Mouse (Mus musculus): ENCODE data around the gene Cd4. TPM values are rescaled to one million over a fixed set of nuclear protein-coding genes. Genes with fewer than 3 reads are reported as not detected.

The Cd4 gene
- total and polyA plus RNA-seq, 2 experiments: 0.46 to 0.83 TPM

DNA sequence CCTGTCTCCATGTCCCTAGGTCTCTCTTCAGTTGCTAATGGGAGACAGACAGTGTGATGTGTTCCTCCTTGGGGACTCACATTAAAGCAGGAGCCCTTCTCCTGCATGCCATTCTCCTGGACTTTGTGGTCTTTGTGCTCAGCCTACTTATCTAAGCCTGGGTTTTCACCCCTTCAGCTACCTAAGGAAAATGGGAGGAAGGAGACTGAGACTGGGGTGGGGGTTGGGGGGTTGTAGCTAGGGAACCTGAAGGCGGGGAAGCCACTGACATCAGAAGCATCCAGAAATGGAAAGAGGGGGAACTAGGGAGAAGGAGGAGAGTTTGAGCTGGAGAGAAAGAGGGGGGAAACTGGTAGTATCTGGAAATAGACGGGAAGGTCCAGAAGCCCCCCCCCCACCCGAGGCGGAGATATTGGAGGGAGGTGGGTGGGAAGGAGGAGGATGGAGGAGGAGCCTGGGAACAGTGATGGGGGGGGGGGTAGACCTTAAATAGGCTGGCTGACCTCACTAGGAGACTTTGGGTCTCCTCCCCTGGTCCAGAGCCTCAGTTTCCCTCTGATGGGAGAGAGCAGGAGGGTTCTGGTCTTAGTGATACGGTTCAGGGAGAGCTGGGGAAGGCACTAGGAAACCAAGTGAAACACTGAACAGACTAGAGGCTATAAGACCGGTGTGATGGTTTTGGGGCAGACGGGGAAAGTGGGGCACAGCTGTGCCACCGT is 25.5 kb downstream of the Cd4 start:
- Histone ChIP-seq H3K79me2 (ENCODE audit: control insufficient read depth, insufficient read depth, low read length) (no peaks in the 10 kb centered on the region), H3K27me3 (ENCODE audit: control insufficient read depth, insufficient read depth, low read length) (peaks cover 3% of the 10 kb centered on the region; the same call in 1 of the 2 replicates)
- 23% methylated on average over 8 of the region's 8 CpGs for WGBS

GRCm38 (mm10) chr6:124861802-124862201 is 26.2 kb downstream of the Cd4 start:
- H3K27me3 ChIP-seq (ENCODE audit: control insufficient read depth, insufficient read depth, low read length): peaks cover 7% of the 10 kb centered on the region; the same call in 1 of the 2 replicates

More for the DNA sequence above, 25.5 kb downstream of the Cd4 start:
- H3K4me3 ChIP-seq (ENCODE audit: insufficient read depth, low read depth, low read length): no peak overlapping the region
- DNase-seq (ENCODE audit: extremely low read depth, low read depth, low spot score): no peak
- H3K4me1 ChIP-seq (ENCODE audit: control insufficient read depth, insufficient read depth, low read length): peaks cover 1% of the 10 kb centered on the region; the same call in 1 of the 2 replicates
- H3K27ac ChIP-seq (replicated peaks; ENCODE audit: insufficient read depth, low read depth, low read length): no peak overlapping the region
- TF ChIP-seq CTCF (IDR thresholded peaks at IDR 0.05; ENCODE audit: low read depth, low read length) (no peak), POLR2A (IDR thresholded peaks at IDR 0.05; ENCODE audit: extremely low read depth, insufficient read depth, low read length) (no peak)
- no peaks in the 10 kb centered on the region for H3K36me3 ChIP-seq (ENCODE audit: control insufficient read depth, insufficient read depth, low read length)
- no peak overlapping the region for H3K9ac ChIP-seq (ENCODE audit: low read depth, low read length)

DNA sequence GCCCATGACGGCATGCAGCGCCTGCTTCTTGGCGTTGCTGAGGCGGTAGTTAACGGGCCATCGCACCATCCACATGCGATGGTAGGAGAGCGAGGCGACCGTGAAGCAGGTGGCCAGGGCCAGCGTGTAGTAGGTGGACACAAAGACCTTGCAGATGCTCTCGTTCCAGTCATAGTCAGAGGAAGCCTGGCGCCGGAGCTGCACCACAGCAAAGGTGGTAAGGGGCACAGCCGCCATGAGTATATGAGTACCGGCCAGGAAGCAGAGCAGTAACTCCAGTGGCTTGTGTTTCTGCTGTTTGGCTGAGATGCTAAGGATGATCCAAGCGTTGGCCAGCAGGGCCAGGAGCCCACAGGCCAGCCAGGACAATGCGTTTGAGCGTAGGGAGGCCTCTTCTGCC is 26.8 kb downstream of the Cd4 start:
- no peak overlapping the region for H3K4me3 ChIP-seq (ENCODE audit: insufficient read depth, low read depth, low read length)

More at GRCm38 (mm10) chr6:124861802-124862201, 26.2 kb downstream of the Cd4 start:
- 42% methylated on average over 3 of the region's 3 CpGs for WGBS
- no peak for TF ChIP-seq CTCF (IDR thresholded peaks at IDR 0.05; ENCODE audit: low read depth, low read length)
- no peak for TF ChIP-seq POLR2A (IDR thresholded peaks at IDR 0.05; ENCODE audit: extremely low read depth, insufficient read depth, low read length)
- DNase-seq (ENCODE audit: extremely low read depth, low read depth, low spot score): no peak
- Histone ChIP-seq H3K36me3 (ENCODE audit: control insufficient read depth, insufficient read depth, low read length) (no peaks in the 10 kb centered on the region), H3K9ac (ENCODE audit: low read depth, low read length) (no peak overlapping the region), H3K79me2 (ENCODE audit: control insufficient read depth, insufficient read depth, low read length) (no peaks in the 10 kb centered on the region), H3K27ac (replicated peaks; ENCODE audit: insufficient read depth, low read depth, low read length) (no peak overlapping the region), H3K4me3 (ENCODE audit: insufficient read depth, low read depth, low read length) (no peak overlapping the region), H3K4me1 (ENCODE audit: control insufficient read depth, insufficient read depth, low read length) (peaks cover 1% of the 10 kb centered on the region; the same call in 1 of the 2 replicates)

DNA sequence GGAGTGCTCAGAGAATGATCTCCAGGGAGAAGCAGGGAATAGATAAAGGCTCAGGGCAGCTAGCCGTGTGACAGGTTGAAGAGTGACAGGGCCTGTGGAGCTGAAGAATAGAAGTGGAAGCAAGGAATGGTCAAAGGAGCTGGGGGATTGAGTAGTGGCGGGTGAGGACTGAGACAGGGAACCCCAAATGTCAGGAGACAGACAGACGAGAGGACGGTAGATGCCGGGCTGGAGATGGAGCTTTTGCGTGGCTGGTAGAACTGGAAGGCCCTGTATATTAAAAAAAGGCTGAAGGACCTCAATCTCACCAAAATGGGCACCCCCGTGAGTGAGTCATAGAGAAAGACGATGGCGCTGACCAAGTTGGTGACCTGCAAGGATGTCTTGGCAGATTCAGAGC is 27.5 kb downstream of the Cd4 start:
- Histone ChIP-seq H3K4me3 (ENCODE audit: insufficient read depth, low read depth, low read length) (no peak overlapping the region), H3K36me3 (ENCODE audit: control insufficient read depth, insufficient read depth, low read length) (no peaks in the 10 kb centered on the region), H3K27ac (replicated peaks; ENCODE audit: insufficient read depth, low read depth, low read length) (no peak overlapping the region), H3K79me2 (ENCODE audit: control insufficient read depth, insufficient read depth, low read length) (no peaks in the 10 kb centered on the region), H3K27me3 (ENCODE audit: control insufficient read depth, insufficient read depth, low read length) (peaks cover 7% of the 10 kb centered on the region; the same call in 1 of the 2 replicates), H3K4me1 (ENCODE audit: control insufficient read depth, insufficient read depth, low read length) (peaks cover 1% of the 10 kb centered on the region; the same call in 1 of the 2 replicates), H3K9ac (ENCODE audit: low read depth, low read length) (no peak overlapping the region)
- no peak for TF ChIP-seq CTCF (IDR thresholded peaks at IDR 0.05; ENCODE audit: low read depth, low read length)
- TF ChIP-seq POLR2A (IDR thresholded peaks at IDR 0.05; ENCODE audit: extremely low read depth, insufficient read depth, low read length): no peak
- WGBS: 92% methylated on average over 9 of the region's 9 CpGs
- no peak for DNase-seq (ENCODE audit: extremely low read depth, low read depth, low spot score)

More for the DNA sequence above, 26.8 kb downstream of the Cd4 start:
- H3K36me3 ChIP-seq (ENCODE audit: control insufficient read depth, insufficient read depth, low read length): no peaks in the 10 kb centered on the region
- H3K4me1 ChIP-seq (ENCODE audit: control insufficient read depth, insufficient read depth, low read length): peaks cover 1% of the 10 kb centered on the region; the same call in 1 of the 2 replicates
- H3K9ac ChIP-seq (ENCODE audit: low read depth, low read length): no peak overlapping the region
- DNase-seq (ENCODE audit: extremely low read depth, low read depth, low spot score): no peak
- no peak for TF ChIP-seq CTCF (IDR thresholded peaks at IDR 0.05; ENCODE audit: low read depth, low read length)
- H3K79me2 ChIP-seq (ENCODE audit: control insufficient read depth, insufficient read depth, low read length): no peaks in the 10 kb centered on the region
- no peak overlapping the region for H3K27ac ChIP-seq (replicated peaks; ENCODE audit: insufficient read depth, low read depth, low read length)
- WGBS: 81% methylated on average over 19 of the region's 19 CpGs
- H3K27me3 ChIP-seq (ENCODE audit: control insufficient read depth, insufficient read depth, low read length): peaks cover 7% of the 10 kb centered on the region; the same call in 1 of the 2 replicates

GRCm38 (mm10) chr6:124859725-124860124 is 28.3 kb downstream of the Cd4 start:
- 5% methylated on average over 12 of the region's 12 CpGs for WGBS
- no peak for TF ChIP-seq POLR2A (IDR thresholded peaks at IDR 0.05; ENCODE audit: extremely low read depth, insufficient read depth, low read length)
- peak; percentile 96 for TF ChIP-seq CTCF (IDR thresholded peaks at IDR 0.05; ENCODE audit: low read depth, low read length)
- Histone ChIP-seq H3K36me3 (ENCODE audit: control insufficient read depth, insufficient read depth, low read length) (no peaks in the 10 kb centered on the region), H3K4me1 (ENCODE audit: control insufficient read depth, insufficient read depth, low read length) (peaks cover 1% of the 10 kb centered on the region; the same call in 1 of the 2 replicates), H3K9ac (ENCODE audit: low read depth, low read length) (no peak overlapping the region), H3K79me2 (ENCODE audit: control insufficient read depth, insufficient read depth, low read length) (no peaks in the 10 kb centered on the region), H3K27ac (replicated peaks; ENCODE audit: insufficient read depth, low read depth, low read length) (no peak overlapping the region), H3K4me3 (ENCODE audit: insufficient read depth, low read depth, low read length) (no peak overlapping the region), H3K27me3 (ENCODE audit: control insufficient read depth, insufficient read depth, low read length) (peaks cover 7% of the 10 kb centered on the region; the same call in 1 of the 2 replicates)
- DNase-seq (ENCODE audit: extremely low read depth, low read depth, low spot score): peak; percentile 52
